In the genomic region with DNA sequence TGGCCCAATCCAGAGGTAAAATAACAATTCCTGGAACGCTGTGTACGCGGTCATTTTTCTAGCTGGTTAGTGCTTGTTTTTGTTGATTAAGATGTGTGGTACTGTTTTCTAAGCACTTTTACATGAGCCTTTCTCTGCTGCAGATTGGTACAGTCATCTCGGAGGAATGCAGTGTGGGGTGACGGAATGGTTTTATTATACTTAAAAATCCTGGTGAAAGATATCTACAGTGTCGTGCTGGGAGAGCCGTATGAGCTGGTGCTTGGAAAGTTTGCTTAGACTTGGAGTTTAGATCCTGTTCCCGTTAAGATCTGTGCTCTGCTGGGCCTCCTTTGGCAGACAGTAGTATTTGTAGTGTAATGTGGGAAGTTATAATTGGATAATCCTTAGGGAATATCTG, we compare ENCODE assay signal across 21 mouse cellular contexts. TPM values are rescaled to one million over a fixed set of nuclear protein-coding genes. Genes with fewer than 3 reads are reported as not detected.
DNase-seq lines count a peak whose midpoint lies in the region; ATAC-seq and TF ChIP-seq lines count a peak whose summit lies in the region.
"Had no signal": no experiment of that assay in that cellular context is flagged by ENCODE, and none has a peak within 500 bp of the region (broad histone marks: within the 10 kb centered on the region; RNA-seq: fewer than 3 reads in every experiment).

No protein-coding gene starts in this region.

- no peak for TF ChIP-seq EP300 in stomach, postnatal 0 days (optimal IDR thresholded peaks at IDR 0.05)

- peaks cover 5% of the 10 kb centered on the region; the same call in 1 of the 2 replicates for H3K27me3 ChIP-seq in heart, embryonic 10.5 days (ENCODE audit: insufficient read depth, poor library complexity, severe bottlenecking)
- no peaks in the 10 kb centered on the region for H3K27me3 ChIP-seq in liver, embryonic 11.5 days (replicated peaks; ENCODE audit: control insufficient read depth, insufficient read depth, low read length)
- no peaks in the 10 kb centered on the region for H3K27me3 ChIP-seq in stomach, postnatal 0 days (ENCODE audit: control insufficient read depth, insufficient read depth, low read length)
- H3K27me3 ChIP-seq: forebrain, embryonic 15.5 days; heart, embryonic 15.5 days; hindbrain, embryonic 15.5 days; intestine, embryonic 15.5 days had no signal

- H3K4me3 ChIP-seq in heart, embryonic 10.5 days: no peak overlapping the region
- H3K4me3 ChIP-seq in liver, embryonic 11.5 days (ENCODE audit: low read depth, low read length): no peak overlapping the region
- H3K4me3 ChIP-seq in stomach, postnatal 0 days (ENCODE audit: low read depth, low read length): no peak overlapping the region
- H3K4me3 ChIP-seq: forebrain, embryonic 15.5 days; heart, embryonic 15.5 days; hindbrain, embryonic 15.5 days; intestine, embryonic 15.5 days had no signal

- no peaks in the 10 kb centered on the region for H3K4me1 ChIP-seq in heart, embryonic 10.5 days
- H3K4me1 ChIP-seq in liver, embryonic 11.5 days (replicated peaks; ENCODE audit: control insufficient read depth, insufficient read depth, low read length): no peaks in the 10 kb centered on the region
- no peaks in the 10 kb centered on the region for H3K4me1 ChIP-seq in stomach, postnatal 0 days (replicated peaks; ENCODE audit: control insufficient read depth, insufficient read depth)
- H3K4me1 ChIP-seq: intestine, embryonic 15.5 days had no signal

- H3K9me3 ChIP-seq in heart, embryonic 10.5 days: no peaks in the 10 kb centered on the region
- H3K9me3 ChIP-seq in liver, embryonic 11.5 days (ENCODE audit: control insufficient read depth, low read length): no peaks in the 10 kb centered on the region
- H3K9me3 ChIP-seq in stomach, postnatal 0 days (ENCODE audit: control insufficient read depth, low read length): no peaks in the 10 kb centered on the region
- H3K9me3 ChIP-seq: forebrain, embryonic 15.5 days; heart, embryonic 15.5 days; hindbrain, embryonic 15.5 days; intestine, embryonic 15.5 days had no signal

- peak; percentile 83 for DNase-seq in heart, adult 11 months
- no peak for DNase-seq in heart, embryonic 10.5 days (ENCODE audit: low spot score)
- peak; percentile 16 for DNase-seq in liver, embryonic 11.5 days (ENCODE audit: low spot score)
- no peak for DNase-seq in liver
- peak; percentile 10 for DNase-seq in urinary bladder, postnatal 25 days (ENCODE audit: low spot score)
- no peak for DNase-seq in urinary bladder, adult 18-20 months (ENCODE audit: low spot score in 2 of 2)
- no peak for DNase-seq in stomach, postnatal 0 days (ENCODE audit: low spot score)
- DNase-seq in spleen, postnatal 10 days (ENCODE audit: low spot score in 2 of 2): no peak
- DNase-seq: adrenal gland, adult 2 months; B cell, adult 2 months; cerebellum, adult 8-10 months; kidney, adult 9 months; kidney, postnatal 36 days; right cerebral cortex, postnatal 14 days; spleen, adult 18-20 months; thymus, adult 18-20 months had no signal

- no peak for ATAC-seq in liver, embryonic 11.5 days (replicated peaks; ENCODE audit: low FRiP score)
- peak; percentile 40; the same call in 1 of the 2 replicates for ATAC-seq in stomach, postnatal 0 days (ENCODE audit: low FRiP score, low TSS enrichment)
- ATAC-seq: forebrain, embryonic 15.5 days; intestine, embryonic 15.5 days; midbrain, embryonic 16.5 days had no signal

- no peak overlapping the region for H3K27ac ChIP-seq in heart, embryonic 10.5 days
- no peak overlapping the region for H3K27ac ChIP-seq in liver, embryonic 11.5 days (ENCODE audit: low read depth, low read length)
- H3K27ac ChIP-seq in stomach, postnatal 0 days (replicated peaks): no peak overlapping the region
- H3K27ac ChIP-seq: forebrain, embryonic 15.5 days; heart, embryonic 15.5 days; hindbrain, embryonic 15.5 days; intestine, embryonic 15.5 days had no signal

- 82% methylated on average over 8 of the region's 8 CpGs for WGBS in heart, embryonic 10.5 days
- WGBS in liver, embryonic 11.5 days: 83% methylated on average over 8 of the region's 8 CpGs
- WGBS in stomach, postnatal 0 days: 44% methylated on average over 8 of the region's 8 CpGs

- H3K9ac ChIP-seq in liver, embryonic 11.5 days (ENCODE audit: low read depth, low read length): no peak overlapping the region
- H3K9ac ChIP-seq in stomach, postnatal 0 days (ENCODE audit: low read length): no peak overlapping the region
- H3K9ac ChIP-seq: forebrain, embryonic 15.5 days; heart, embryonic 15.5 days; hindbrain, embryonic 15.5 days; intestine, embryonic 15.5 days had no signal

- no peak for TF ChIP-seq CTCF in stomach, postnatal 0 days (IDR thresholded peaks at IDR 0.05; ENCODE audit: low read depth)

- H3K4me2 ChIP-seq in liver, embryonic 11.5 days: no peak overlapping the region
- H3K4me2 ChIP-seq in stomach, postnatal 0 days (replicated peaks; ENCODE audit: low read depth): no peak overlapping the region
- H3K4me2 ChIP-seq: forebrain, embryonic 15.5 days; heart, embryonic 15.5 days; hindbrain, embryonic 15.5 days; intestine, embryonic 15.5 days had no signal

- H3K36me3 ChIP-seq in heart, embryonic 10.5 days: no peaks in the 10 kb centered on the region
- no peaks in the 10 kb centered on the region for H3K36me3 ChIP-seq in liver, embryonic 11.5 days (ENCODE audit: control insufficient read depth, insufficient read depth, low read length)
- no peaks in the 10 kb centered on the region for H3K36me3 ChIP-seq in stomach, postnatal 0 days (ENCODE audit: control insufficient read depth, insufficient read depth, low read length)
- H3K36me3 ChIP-seq: forebrain, embryonic 15.5 days; heart, embryonic 15.5 days; hindbrain, embryonic 15.5 days; intestine, embryonic 15.5 days had no signal

RNA-seq across cellular contexts. Expression of gene Gli3, which starts 51.0 kb away (rescaled TPM):
- 8.0 and 16.7 TPM in 2 replicates for polyA plus RNA-seq in heart, embryonic 10.5 days (2016; fragmentation: Nextera tagmentation; extraction: Ambion mirVana)
- 6.4 and 6.7 TPM in 2 replicates for polyA plus RNA-seq in liver, embryonic 11.5 days (2014; fragmentation: Nextera tagmentation; extraction: Ambion mirVana)
- polyA plus RNA-seq in stomach, postnatal 0 days (2015; fragmentation: Nextera tagmentation; extraction: Ambion mirVana): 4.9 and 5.0 TPM in 2 replicates

Comparison
In these comparisons a context has a peak if more than half of its experiments do, and no peak if none do; other contexts are left out.
1. DNase-seq: peak in heart, adult 11 months (single experiment), liver, embryonic 11.5 days (single experiment) and urinary bladder, postnatal 25 days (single experiment); none in heart, embryonic 10.5 days (single experiment), liver (single experiment), urinary bladder, adult 18-20 months (0 of 2), stomach, postnatal 0 days (single experiment) and spleen, postnatal 10 days (0 of 2).